In the genomic region with DNA sequence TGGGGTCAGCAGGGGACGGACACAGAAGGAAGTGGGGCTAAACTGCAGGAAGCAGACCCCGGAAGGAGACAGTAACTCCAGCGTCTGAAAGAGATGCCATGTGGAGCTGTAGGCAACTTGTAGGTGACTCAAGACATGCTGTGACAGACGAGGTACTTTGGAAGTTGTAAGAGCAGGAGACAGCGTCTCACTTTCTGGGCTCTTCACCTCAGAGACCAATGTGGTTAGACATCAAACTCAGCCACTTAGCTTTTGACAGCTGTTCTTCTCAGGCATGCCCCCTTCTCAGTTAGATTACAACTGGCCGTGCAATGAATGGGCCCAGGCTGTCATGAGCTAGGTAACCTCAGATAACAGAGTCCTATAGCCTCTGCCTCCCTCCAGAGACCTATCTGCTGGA, we compare ENCODE assay signal across 17 mouse cellular contexts.
"Had no signal": no experiment of that assay in that cellular context is flagged by ENCODE, and none has a peak within 500 bp of the region (broad histone marks: within the 10 kb centered on the region; RNA-seq: fewer than 3 reads in every experiment).

No protein-coding gene starts in this region.

- H3K9ac ChIP-seq: kidney, embryonic 15.5 days; limb, embryonic 13.5 days; liver, embryonic 15.5 days; lung, embryonic 14.5 days; neural tube, embryonic 13.5 days had no signal

- H3K27me3 ChIP-seq: kidney, embryonic 15.5 days; limb, embryonic 13.5 days; liver, embryonic 15.5 days; neural tube, embryonic 13.5 days had no signal

- H3K4me2 ChIP-seq: kidney, embryonic 15.5 days; limb, embryonic 13.5 days; liver, embryonic 11.5 days; liver, embryonic 15.5 days; lung, embryonic 14.5 days; neural tube, embryonic 13.5 days had no signal

- ATAC-seq: intestine, embryonic 16.5 days had no signal

- DNase-seq: kidney, adult 2 months; kidney, postnatal 14 days; left cerebral cortex, postnatal 4 days; lung, embryonic 14.5 days; lung, postnatal 10 days; lung, postnatal 4 days; midbrain, embryonic 14.5 days; right cerebral cortex, postnatal 14 days had no signal

- H3K27ac ChIP-seq: kidney, embryonic 15.5 days; limb, embryonic 13.5 days; liver, embryonic 15.5 days; midbrain, embryonic 10.5 days; neural tube, embryonic 13.5 days; stomach, postnatal 0 days had no signal

- H3K4me3 ChIP-seq: kidney, embryonic 15.5 days; limb, embryonic 13.5 days; liver, embryonic 15.5 days; midbrain, embryonic 10.5 days; myocyte; neural tube, embryonic 13.5 days had no signal

- H3K4me1 ChIP-seq: kidney, embryonic 15.5 days; limb, embryonic 13.5 days; neural tube, embryonic 13.5 days had no signal

- H3K9me3 ChIP-seq: kidney, embryonic 15.5 days; limb, embryonic 13.5 days; liver, embryonic 15.5 days had no signal

- H3K36me3 ChIP-seq: kidney, embryonic 15.5 days; limb, embryonic 13.5 days; liver, embryonic 15.5 days; midbrain, embryonic 10.5 days; neural tube, embryonic 13.5 days had no signal
